Mouse (Mus musculus) lung, postnatal 25 days (tissue): Measurements from ENCODE around the gene Cfap45.
A peak's percentile ranks its signal among the peaks of the same experiment; 100 is the strongest.

ENCODE experiments used
- DNase-seq: peaks from one replicate; pipeline ENCODE4 v3.0.0; 2022; ENCODE audit warnings: low spot score

The Cfap45 gene

GRCm38 (mm10) chr1:172520576-172521440 lies at the start of gene Cfap45:
TSS of gene Cfap45 (plus strand) at chr1:172520801.
- DNase-seq: peak; percentile 93

GRCm38 (mm10) chr1:172472909-172473308 lies 47.7 kb upstream of the Cfap45 start:
- DNase-seq: no peak

GRCm38 (mm10) chr1:172474196-172474595 lies 46.4 kb upstream of the Cfap45 start:
- no peak for DNase-seq

- DNase-seq: peak; percentile 53
These were observed 45.4 kb upstream of the Cfap45 start, which contains the start of gene Slamf9 for GRCm38 (mm10) chr1:172475054-172475741. TSS of gene Slamf9 (plus strand) at chr1:172475358.

- DNase-seq: no peak
These were observed 42.6 kb upstream of the Cfap45 start for GRCm38 (mm10) chr1:172478020-172478419.

GRCm38 (mm10) chr1:172480376-172480775 lies 40.2 kb upstream of the Cfap45 start:
- no peak for DNase-seq

- DNase-seq: no peak
These were observed 39.5 kb upstream of the Cfap45 start for GRCm38 (mm10) chr1:172481111-172481510.

GRCm38 (mm10) chr1:172481540-172482280 lies 38.9 kb upstream of the Cfap45 start, which contains the start of gene Igsf9:
TSS of gene Igsf9 (plus strand) at chr1:172481788.
- peak; percentile 93 for DNase-seq

- DNase-seq: no peak
These were observed 37.9 kb upstream of the Cfap45 start for GRCm38 (mm10) chr1:172482518-172483360.

- no peak for DNase-seq
These were observed 37.3 kb upstream of the Cfap45 start for GRCm38 (mm10) chr1:172483361-172483660.

- DNase-seq: no peak
These were observed 36.4 kb upstream of the Cfap45 start for GRCm38 (mm10) chr1:172484236-172484635.

- DNase-seq: no peak
These were observed 35.9 kb upstream of the Cfap45 start for GRCm38 (mm10) chr1:172484671-172485070.

GRCm38 (mm10) chr1:172485821-172486220 lies 34.8 kb upstream of the Cfap45 start:
- no peak for DNase-seq

GRCm38 (mm10) chr1:172486236-172486635 lies 34.4 kb upstream of the Cfap45 start:
- no peak for DNase-seq

- no peak for DNase-seq
These were observed 34.0 kb upstream of the Cfap45 start for GRCm38 (mm10) chr1:172486651-172487050.

GRCm38 (mm10) chr1:172487859-172488258 lies 32.7 kb upstream of the Cfap45 start:
- no peak for DNase-seq

- no peak for DNase-seq
These were observed 31.8 kb upstream of the Cfap45 start for GRCm38 (mm10) chr1:172488831-172489230.

GRCm38 (mm10) chr1:172489585-172490250 lies 30.9 kb upstream of the Cfap45 start:
- DNase-seq: no peak

GRCm38 (mm10) chr1:172490261-172490661 lies 30.3 kb upstream of the Cfap45 start:
- DNase-seq: peak; percentile 90

- DNase-seq: no peak
These were observed 28.6 kb upstream of the Cfap45 start for GRCm38 (mm10) chr1:172492047-172492446.

- no peak for DNase-seq
These were observed 27.1 kb upstream of the Cfap45 start for GRCm38 (mm10) chr1:172493516-172493915.
